Mouse (Mus musculus): ENCODE measurements around the gene Prune1. TPM values are rescaled to one million over a fixed set of nuclear protein-coding genes. Genes with fewer than 3 reads are reported as not detected.

Gene Prune1
- total and polyA plus RNA-seq, 3 experiments = 8.4 to 9.1 (median 8.5) TPM

DNA sequence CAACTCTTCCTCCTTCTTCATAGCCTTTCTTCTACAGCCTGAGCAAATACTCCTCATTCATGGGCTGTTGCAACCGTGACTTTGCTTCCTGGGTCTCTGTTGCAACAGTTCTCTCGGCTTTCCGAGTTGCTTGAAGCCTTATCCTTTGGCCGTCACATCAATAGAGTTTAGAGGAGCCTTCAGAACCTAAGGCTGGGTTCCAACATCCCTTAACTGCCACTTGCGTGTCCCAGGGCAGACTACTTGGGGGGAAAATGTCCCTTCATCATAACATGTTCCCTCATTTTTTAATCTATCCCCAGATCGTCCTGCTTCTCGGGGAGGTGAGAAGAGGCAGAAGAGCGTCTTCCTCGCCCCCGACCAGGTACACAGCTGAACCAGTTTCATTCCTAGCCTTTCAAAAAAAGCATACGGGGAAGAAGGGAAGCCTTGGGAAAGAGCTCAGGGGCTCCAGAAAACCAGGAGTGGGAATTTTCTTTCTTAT lies 547 bp upstream of the Prune1 start:
- 0 out of 2 replicates have a peak, but pooled peaks cover 2% of the 10 kb centered on the region for H3K79me2 ChIP-seq (replicated peaks; ENCODE audit: control insufficient read depth, extremely low read depth, insufficient read depth, poor library complexity, severe bottlenecking)
- H3K4me3 ChIP-seq (replicated peaks in 1 of 3; ENCODE audit: low read depth in 2 of 3, low read length in 2 of 3, poor library complexity in 1 of 3) = peak overlapping the region; percentile 68 to 86 (median 75)
- peaks cover 0 to 23% of the 10 kb centered on the region in 2 experiments; a peak in 2 of 4 replicates for H3K4me1 ChIP-seq (ENCODE audit: control insufficient read depth in 1 of 2, insufficient read depth in 2 of 2)
- in situ Hi-C loops (cut with MboI; ENCODE audit: low pct_ligation_motif_present, low pct_unique_long_range_greater_than_20kb, low sequenced_read_pairs) (no loop called here), dilution Hi-C loops (cut with MboI; ENCODE audit: extremely low pct_ligation_motif_present, extremely low pct_unique_long_range_greater_than_20kb, low sequenced_read_pairs) (no loop called here)
- no peaks in the 10 kb centered on the region for H3K27me3 ChIP-seq (replicated peaks)
- peak overlapping the region; percentile 80 for H3K4me2 ChIP-seq (ENCODE audit: insufficient read depth, low read depth, poor library complexity, severe bottlenecking)
- H3K9me3 ChIP-seq (replicated peaks; ENCODE audit: low read length) = no peaks in the 10 kb centered on the region
- no peak for TF ChIP-seq USF1 (IDR thresholded peaks at IDR 0.05; ENCODE audit: low read depth, low read length)
- TF ChIP-seq CHD1 (IDR thresholded peaks at IDR 0.05; ENCODE audit: low read depth, low read length) = no peak
- no peak for TF ChIP-seq NRF1 (IDR thresholded peaks at IDR 0.05; ENCODE audit: low read depth, low read length)
- TF ChIP-seq TBP (conservative IDR thresholded peaks at IDR 0.05; ENCODE audit: low read depth, low read length) = peak; percentile 40; the same call in 1 of the 2 replicates
- TF ChIP-seq SMC3 (IDR thresholded peaks at IDR 0.05; ENCODE audit: low read depth, low read length) = no peak
- TF ChIP-seq RCOR1 (conservative IDR thresholded peaks at IDR 0.05; ENCODE audit: low read depth, low read length) = no peak
- no peak for TF ChIP-seq GABPA (IDR thresholded peaks at IDR 0.05; ENCODE audit: insufficient replicate concordance, low read depth, low read length)
- peak overlapping the region; percentile 96 for H3K9ac ChIP-seq (ENCODE audit: insufficient read depth, low read depth)
- peaks cover 0 to 2% of the 10 kb centered on the region in 2 experiments for H3K36me3 ChIP-seq (replicated peaks in 1 of 2; ENCODE audit: control insufficient read depth in 1 of 2, insufficient read depth in 1 of 2, low read length in 1 of 2)
- peak; percentile 37 for DNase-seq (ENCODE audit: extremely low read depth)
- H3K27ac ChIP-seq (ENCODE audit: insufficient read depth, low read depth) = peak overlapping the region; percentile 41; the same call in 1 of the 2 replicates

DNA sequence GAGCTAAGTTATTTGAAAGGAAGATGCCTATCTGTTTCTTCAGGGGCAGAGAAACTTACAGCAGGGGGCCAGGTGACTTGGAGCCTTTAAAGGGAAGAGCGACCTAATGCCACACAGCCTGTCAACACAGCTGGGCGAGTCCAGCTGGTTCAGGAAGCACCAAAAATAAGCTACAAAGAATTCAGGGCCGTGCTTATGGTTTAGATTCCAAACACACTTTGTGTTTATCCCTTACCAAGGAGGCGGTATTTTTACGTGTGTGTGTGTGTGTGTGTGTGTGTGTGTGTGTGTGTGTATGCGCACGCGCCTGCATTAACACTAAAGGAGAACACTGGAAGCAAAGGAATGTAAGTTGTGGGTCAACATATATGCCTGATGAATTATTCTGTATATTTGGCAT lies 1.1 kb downstream of the Prune1 start:
- H3K4me3 ChIP-seq (replicated peaks in 1 of 3; ENCODE audit: low read depth in 2 of 3, low read length in 2 of 3, poor library complexity in 1 of 3) = peak overlapping the region; percentile 81 to 93 (median 86)
- TF ChIP-seq SIN3A (IDR thresholded peaks at IDR 0.05; ENCODE audit: low read length) = peak; percentile 42; the same call in 1 of the 2 replicates
- TF ChIP-seq PAX5 (IDR thresholded peaks at IDR 0.05; ENCODE audit: low read length) = no peak
- no peak for TF ChIP-seq USF2 (conservative IDR thresholded peaks at IDR 0.05; ENCODE audit: low read depth, low read length)
- TF ChIP-seq USF1 (IDR thresholded peaks at IDR 0.05; ENCODE audit: low read depth, low read length) = no peak
- no peak for TF ChIP-seq ZC3H11A (IDR thresholded peaks at IDR 0.05; ENCODE audit: low read depth, low read length)
- TF ChIP-seq RAD21 (IDR thresholded peaks at IDR 0.05; ENCODE audit: low read depth, low read length) = no peak
- peak; percentile 63; the same call in 1 of the 2 replicates for TF ChIP-seq NRF1 (IDR thresholded peaks at IDR 0.05; ENCODE audit: low read depth, low read length)
- no peak for TF ChIP-seq CHD2 (IDR thresholded peaks at IDR 0.05; ENCODE audit: low read length)
- no peak for TF ChIP-seq MXI1 (IDR thresholded peaks at IDR 0.05; ENCODE audit: low read depth, low read length)
- TF ChIP-seq MAZ (IDR thresholded peaks at IDR 0.05; ENCODE audit: low read depth, low read length) = no peak
- peak; percentile 21; the same call in 1 of the 2 replicates for TF ChIP-seq MEF2A (IDR thresholded peaks at IDR 0.05; ENCODE audit: borderline replicate concordance, low read depth, low read length)
- TF ChIP-seq RCOR1 (conservative IDR thresholded peaks at IDR 0.05; ENCODE audit: low read depth, low read length) = no peak
- no peak for TF ChIP-seq JUN (IDR thresholded peaks at IDR 0.05; ENCODE audit: insufficient read depth, low read depth, low read length)
- no peak for TF ChIP-seq GABPA (IDR thresholded peaks at IDR 0.05; ENCODE audit: insufficient replicate concordance, low read depth, low read length)
- no peak for TF ChIP-seq TBP (conservative IDR thresholded peaks at IDR 0.05; ENCODE audit: low read depth, low read length)
- no peak for TF ChIP-seq POLR2AphosphoS2 (IDR thresholded peaks at IDR 0.05; ENCODE audit: low read depth, low read length)
- no peak for TF ChIP-seq UBTF (IDR thresholded peaks at IDR 0.05; ENCODE audit: low read depth, low read length)
- TF ChIP-seq BHLHE40 (IDR thresholded peaks at IDR 0.05; ENCODE audit: low read depth, low read length) = no peak
- no peak for TF ChIP-seq ETS1 (conservative IDR thresholded peaks at IDR 0.05; ENCODE audit: low read depth, low read length)
- no peak for TF ChIP-seq KAT2A (IDR thresholded peaks at IDR 0.05; ENCODE audit: insufficient replicate concordance, low read length)
- no peak for TF ChIP-seq ELF1 (IDR thresholded peaks at IDR 0.05; ENCODE audit: low read depth, low read length)
- TF ChIP-seq MAFK (IDR thresholded peaks at IDR 0.05; ENCODE audit: insufficient replicate concordance, low read length) = no peak
- in situ Hi-C loops (cut with MboI; ENCODE audit: low pct_ligation_motif_present, low pct_unique_long_range_greater_than_20kb, low sequenced_read_pairs) (no loop called here), dilution Hi-C loops (cut with MboI; ENCODE audit: extremely low pct_ligation_motif_present, extremely low pct_unique_long_range_greater_than_20kb, low sequenced_read_pairs) (no loop called here)
- no peaks in the 10 kb centered on the region for H3K27me3 ChIP-seq (replicated peaks)
- H3K27ac ChIP-seq (ENCODE audit: insufficient read depth, low read depth) = no peak overlapping the region
- peak overlapping the region; percentile 59 for H3K9ac ChIP-seq (ENCODE audit: insufficient read depth, low read depth)
- H3K79me2 ChIP-seq (replicated peaks; ENCODE audit: control insufficient read depth, extremely low read depth, insufficient read depth, poor library complexity, severe bottlenecking) = 0 out of 2 replicates have a peak, but pooled peaks cover 2% of the 10 kb centered on the region
- H3K4me1 ChIP-seq (ENCODE audit: control insufficient read depth in 1 of 2, insufficient read depth in 2 of 2) = peaks cover 0 to 35% of the 10 kb centered on the region in 2 experiments; a peak in 2 of 4 replicates
- peak overlapping the region; percentile 54 for H3K4me2 ChIP-seq (ENCODE audit: insufficient read depth, low read depth, poor library complexity, severe bottlenecking)
- peaks cover 0 to 2% of the 10 kb centered on the region in 2 experiments for H3K36me3 ChIP-seq (replicated peaks in 1 of 2; ENCODE audit: control insufficient read depth in 1 of 2, insufficient read depth in 1 of 2, low read length in 1 of 2)
- no peaks in the 10 kb centered on the region for H3K9me3 ChIP-seq (replicated peaks; ENCODE audit: low read length)
- DNase-seq (ENCODE audit: extremely low read depth) = peak; percentile 29
